Mouse (Mus musculus): ENCODE data around the gene Proca1.

DNA sequence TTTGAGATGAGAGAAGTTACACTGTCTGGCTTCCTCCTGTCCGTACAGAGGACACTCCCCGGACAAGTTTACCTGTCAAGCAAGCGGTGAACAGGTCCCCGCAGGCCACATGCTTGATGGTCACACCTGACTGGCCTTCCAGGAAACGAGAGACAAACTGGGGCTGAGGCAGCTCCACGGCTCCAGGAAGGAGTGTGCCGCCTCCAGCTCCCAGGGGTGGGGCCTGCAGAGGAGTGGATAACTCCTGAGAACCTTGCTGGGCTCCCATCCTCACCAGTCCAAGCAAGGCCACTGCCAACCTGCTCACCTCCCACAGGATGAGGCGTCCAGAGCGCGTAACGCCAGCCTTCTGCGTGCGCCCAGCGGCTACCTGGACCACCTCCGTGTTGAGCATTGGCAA is 22.9 kb upstream of the Proca1 start:
- TF ChIP-seq EP300 (IDR thresholded peaks at IDR 0.05; ENCODE audit: low read depth) (no peak), CTCF (IDR thresholded peaks at IDR 0.05; ENCODE audit: low read depth) (no peak)

Data from heart, postnatal 0 days (tissue).